Mouse (Mus musculus): ENCODE data around the gene Atp5b. TPM values are rescaled to one million over a fixed set of nuclear protein-coding genes. Genes with fewer than 3 reads are reported as not detected.

The Atp5b gene
- polyA plus RNA-seq, 1 experiment from 2014 or later: 2,704 TPM

DNA sequence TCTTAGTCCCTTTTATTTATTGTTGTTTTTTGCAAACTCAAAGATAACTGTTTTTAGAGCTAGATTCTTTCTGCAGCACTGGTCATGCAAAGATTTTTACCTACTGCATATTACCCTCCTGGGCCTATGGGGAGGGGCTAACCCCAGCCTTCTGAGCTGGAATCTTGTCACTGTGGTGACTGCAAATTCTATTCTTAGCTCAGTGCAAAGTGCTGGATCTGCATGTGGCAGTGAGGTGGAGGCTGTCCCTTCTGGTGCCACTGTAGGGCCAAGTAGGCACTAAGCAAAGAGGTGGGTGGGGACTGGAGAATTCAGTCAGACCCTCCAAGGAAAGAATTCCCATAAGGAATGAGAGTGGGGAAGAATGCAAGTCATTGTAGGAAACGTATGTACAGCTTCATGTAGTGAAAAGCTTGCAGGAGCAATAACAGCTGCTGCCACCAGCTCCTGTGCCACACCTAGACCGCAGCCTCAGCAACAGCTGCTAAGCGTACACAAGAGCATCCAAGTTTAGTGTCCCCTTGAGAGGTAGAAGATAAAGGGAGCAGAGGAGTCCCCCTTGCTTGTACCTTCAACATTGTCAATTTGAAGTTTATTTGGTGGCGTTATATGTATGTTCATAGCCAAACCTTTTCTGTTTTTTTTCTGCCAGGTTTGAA lies 27.2 kb downstream of the Atp5b start:
- Histone ChIP-seq H3K27ac (ENCODE audit: low read depth, low read length) (no peak overlapping the region), H3K9ac (ENCODE audit: low read depth, low read length) (no peak overlapping the region), H3K27me3 (replicated peaks; ENCODE audit: control insufficient read depth, insufficient read depth, low read length) (no peaks in the 10 kb centered on the region), H3K9me3 (ENCODE audit: control insufficient read depth, low read length) (no peaks in the 10 kb centered on the region), H3K4me3 (ENCODE audit: low read length) (no peak overlapping the region), H3K36me3 (ENCODE audit: control insufficient read depth, insufficient read depth, low read length) (peaks cover 39% of the 10 kb centered on the region), H3K4me2 (ENCODE audit: low read length) (no peak overlapping the region), H3K4me1 (ENCODE audit: control insufficient read depth, insufficient read depth, low read depth, low read length) (no peaks in the 10 kb centered on the region)
- no peak for ATAC-seq
- 90% methylated on average over 4 of the region's 4 CpGs for WGBS

DNA sequence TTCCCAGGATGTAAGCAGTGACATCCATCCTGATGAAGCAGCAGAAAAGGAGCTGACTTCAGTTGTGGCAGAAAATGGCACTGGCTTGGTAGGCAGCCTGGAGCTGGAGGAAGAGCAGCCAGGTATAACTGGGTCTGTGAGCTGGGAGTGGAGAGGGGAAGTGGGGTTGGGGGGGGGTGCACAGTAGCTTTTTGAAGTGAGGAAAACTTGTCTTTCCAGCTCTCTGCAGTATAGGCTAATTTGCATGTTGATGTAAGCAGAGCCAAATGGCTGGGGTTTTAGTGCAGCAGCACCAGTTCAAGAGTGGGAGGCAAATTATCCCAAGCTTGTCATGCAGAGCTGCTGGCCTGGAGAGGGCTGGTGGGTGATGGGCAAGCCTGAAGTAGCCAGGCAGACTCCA lies 28.2 kb downstream of the Atp5b start:
- H3K9me3 ChIP-seq (ENCODE audit: control insufficient read depth, low read length): no peaks in the 10 kb centered on the region
- H3K4me3 ChIP-seq (ENCODE audit: low read length): no peak overlapping the region
- H3K27ac ChIP-seq (ENCODE audit: low read depth, low read length): no peak overlapping the region
- no peak overlapping the region for H3K4me2 ChIP-seq (ENCODE audit: low read length)
- H3K4me1 ChIP-seq (ENCODE audit: control insufficient read depth, insufficient read depth, low read depth, low read length): no peaks in the 10 kb centered on the region
- H3K9ac ChIP-seq (ENCODE audit: low read depth, low read length): no peak overlapping the region
- H3K36me3 ChIP-seq (ENCODE audit: control insufficient read depth, insufficient read depth, low read length): peaks cover 47% of the 10 kb centered on the region
- no peak for ATAC-seq
- no peaks in the 10 kb centered on the region for H3K27me3 ChIP-seq (replicated peaks; ENCODE audit: control insufficient read depth, insufficient read depth, low read length)

DNA sequence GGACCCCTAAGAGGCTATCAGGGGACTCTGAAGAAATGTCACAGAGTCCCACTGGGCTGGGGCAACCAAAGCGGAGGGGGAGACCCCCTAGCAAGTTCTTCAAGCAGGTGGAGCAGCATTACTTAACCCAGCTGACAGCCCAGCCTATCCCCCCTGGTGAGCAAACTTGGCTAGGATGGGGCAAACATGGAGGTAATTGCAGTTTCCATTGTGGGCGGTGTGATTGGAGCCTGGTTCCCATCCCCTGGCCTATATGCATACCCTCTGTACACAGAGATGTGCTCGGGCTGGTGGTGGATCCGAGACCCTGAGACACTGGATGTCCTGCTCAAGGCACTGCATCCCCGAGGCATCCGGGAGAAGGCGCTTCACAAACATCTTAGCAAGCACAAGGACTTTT lies 40.8 kb downstream of the Atp5b start:
- Histone ChIP-seq H3K4me2 (ENCODE audit: low read length) (no peak overlapping the region), H3K9me3 (ENCODE audit: control insufficient read depth, low read length) (no peaks in the 10 kb centered on the region), H3K36me3 (ENCODE audit: control insufficient read depth, insufficient read depth, low read length) (peaks cover 70% of the 10 kb centered on the region), H3K4me1 (ENCODE audit: control insufficient read depth, insufficient read depth, low read depth, low read length) (no peaks in the 10 kb centered on the region), H3K4me3 (ENCODE audit: low read length) (no peak overlapping the region), H3K9ac (ENCODE audit: low read depth, low read length) (no peak overlapping the region), H3K27ac (ENCODE audit: low read depth, low read length) (no peak overlapping the region), H3K27me3 (replicated peaks; ENCODE audit: control insufficient read depth, insufficient read depth, low read length) (no peaks in the 10 kb centered on the region)
- WGBS: 94% methylated on average over 7 of the region's 7 CpGs
- ATAC-seq: no peak

DNA sequence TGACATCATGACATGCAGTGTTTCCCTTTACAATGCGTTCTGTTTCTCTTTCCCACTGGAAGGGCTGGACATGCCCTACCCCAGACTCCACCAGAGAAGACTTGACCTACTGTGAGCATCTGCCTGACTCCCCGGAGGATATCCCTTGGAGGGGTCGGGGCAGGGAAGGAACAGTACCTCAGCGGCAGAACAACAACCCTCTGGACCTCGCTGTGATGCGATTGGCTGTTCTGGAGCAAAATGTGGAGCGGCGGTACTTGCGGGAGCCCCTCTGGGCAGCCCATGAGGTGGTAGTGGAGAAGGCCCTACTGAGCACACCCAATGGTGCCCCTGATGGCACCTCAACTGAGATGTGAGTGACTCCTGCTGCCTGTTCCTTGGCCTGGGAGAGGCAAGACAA lies 41.8 kb downstream of the Atp5b start:
- no peak for ATAC-seq
- no peak overlapping the region for H3K27ac ChIP-seq (ENCODE audit: low read depth, low read length)
- H3K4me1 ChIP-seq (ENCODE audit: control insufficient read depth, insufficient read depth, low read depth, low read length): no peaks in the 10 kb centered on the region
- no peak overlapping the region for H3K9ac ChIP-seq (ENCODE audit: low read depth, low read length)
- WGBS: 95% methylated on average over 9 of the region's 9 CpGs
- H3K9me3 ChIP-seq (ENCODE audit: control insufficient read depth, low read length): no peaks in the 10 kb centered on the region
- H3K4me2 ChIP-seq (ENCODE audit: low read length): no peak overlapping the region
- no peak overlapping the region for H3K4me3 ChIP-seq (ENCODE audit: low read length)
- peaks cover 63% of the 10 kb centered on the region for H3K36me3 ChIP-seq (ENCODE audit: control insufficient read depth, insufficient read depth, low read length)
- H3K27me3 ChIP-seq (replicated peaks; ENCODE audit: control insufficient read depth, insufficient read depth, low read length): no peaks in the 10 kb centered on the region

DNA sequence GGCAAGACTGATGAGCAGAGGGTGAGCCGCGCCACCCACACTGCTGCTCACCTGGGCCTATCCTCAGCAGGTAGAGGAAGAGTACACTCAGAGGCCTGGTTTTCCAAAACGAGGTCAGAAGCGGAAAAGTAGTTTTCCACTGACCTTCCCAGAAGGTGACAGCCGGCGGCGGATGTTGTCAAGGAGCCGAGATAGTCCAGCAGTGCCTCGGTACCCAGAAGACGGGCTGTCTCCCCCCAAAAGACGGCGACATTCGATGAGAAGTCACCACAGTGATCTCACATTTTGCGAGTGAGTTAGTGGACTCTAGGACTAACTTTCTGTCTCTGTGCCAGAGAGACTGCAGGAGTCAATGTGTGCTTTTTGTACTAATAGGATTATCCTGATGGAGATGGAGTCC lies 42.9 kb downstream of the Atp5b start:
- Histone ChIP-seq H3K27ac (ENCODE audit: low read depth, low read length) (no peak overlapping the region), H3K4me3 (ENCODE audit: low read length) (no peak overlapping the region), H3K36me3 (ENCODE audit: control insufficient read depth, insufficient read depth, low read length) (peaks cover 59% of the 10 kb centered on the region), H3K4me2 (ENCODE audit: low read length) (no peak overlapping the region), H3K9me3 (ENCODE audit: control insufficient read depth, low read length) (no peaks in the 10 kb centered on the region), H3K27me3 (replicated peaks; ENCODE audit: control insufficient read depth, insufficient read depth, low read length) (no peaks in the 10 kb centered on the region), H3K9ac (ENCODE audit: low read depth, low read length) (no peak overlapping the region), H3K4me1 (ENCODE audit: control insufficient read depth, insufficient read depth, low read depth, low read length) (no peaks in the 10 kb centered on the region)
- 94% methylated on average over 14 of the region's 14 CpGs for WGBS
- no peak for ATAC-seq

DNA sequence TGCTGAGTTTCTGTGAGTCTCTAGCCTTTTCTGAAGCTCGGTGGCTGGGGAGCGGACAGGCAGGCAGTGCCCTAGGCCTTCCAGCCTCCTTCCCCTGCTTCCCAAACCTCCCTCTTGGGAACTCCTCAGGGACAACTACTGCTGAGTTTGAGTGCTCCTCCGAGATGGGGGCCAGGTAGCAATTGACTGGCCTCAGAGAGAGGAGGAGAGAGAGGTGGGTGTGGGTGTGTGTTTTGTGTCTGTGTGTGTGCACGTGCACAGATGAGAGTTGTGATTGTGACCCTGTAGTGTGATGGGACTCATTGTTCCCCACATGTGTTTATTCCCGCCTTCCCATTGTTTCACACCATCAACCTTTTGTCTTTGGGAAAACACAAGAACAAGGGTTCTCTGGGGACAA lies 44.4 kb downstream of the Atp5b start:
- WGBS: 70% methylated on average over 5 of the region's 5 CpGs
- Histone ChIP-seq H3K4me3 (ENCODE audit: low read length) (no peak overlapping the region), H3K9ac (ENCODE audit: low read depth, low read length) (no peak overlapping the region), H3K27me3 (replicated peaks; ENCODE audit: control insufficient read depth, insufficient read depth, low read length) (no peaks in the 10 kb centered on the region), H3K4me1 (ENCODE audit: control insufficient read depth, insufficient read depth, low read depth, low read length) (no peaks in the 10 kb centered on the region), H3K36me3 (ENCODE audit: control insufficient read depth, insufficient read depth, low read length) (peaks cover 51% of the 10 kb centered on the region), H3K4me2 (ENCODE audit: low read length) (no peak overlapping the region), H3K9me3 (ENCODE audit: control insufficient read depth, low read length) (no peaks in the 10 kb centered on the region), H3K27ac (ENCODE audit: low read depth, low read length) (no peak overlapping the region)
- no peak for ATAC-seq

DNA sequence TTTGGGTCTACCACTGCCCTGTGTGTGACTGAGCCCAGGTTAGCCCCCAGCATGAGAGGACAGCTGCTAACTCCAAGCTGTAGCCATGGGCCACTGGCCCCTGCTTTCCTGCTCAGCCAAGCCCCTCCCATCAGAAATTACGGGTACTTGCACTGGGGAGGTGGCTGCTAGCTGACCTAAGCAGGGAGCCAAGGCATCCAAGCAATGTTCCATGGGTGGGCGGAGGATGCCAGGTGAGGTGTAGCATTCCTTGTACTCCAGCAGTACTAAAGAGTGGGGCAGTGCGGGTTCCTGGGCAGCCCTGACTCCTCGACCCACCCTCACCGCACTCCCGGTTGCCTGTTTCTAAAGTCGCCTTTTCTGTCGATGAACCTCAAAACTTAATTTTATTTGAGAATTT lies 45.1 kb downstream of the Atp5b start:
- no peak overlapping the region for H3K4me2 ChIP-seq (ENCODE audit: low read length)
- H3K9ac ChIP-seq (ENCODE audit: low read depth, low read length): no peak overlapping the region
- no peak overlapping the region for H3K4me3 ChIP-seq (ENCODE audit: low read length)
- H3K4me1 ChIP-seq (ENCODE audit: control insufficient read depth, insufficient read depth, low read depth, low read length): no peaks in the 10 kb centered on the region
- WGBS: 89% methylated on average over 8 of the region's 8 CpGs
- H3K27me3 ChIP-seq (replicated peaks; ENCODE audit: control insufficient read depth, insufficient read depth, low read length): no peaks in the 10 kb centered on the region
- ATAC-seq: 0 out of 2 replicates have a peak, but pooled peaks have one; percentile 42
- no peak overlapping the region for H3K27ac ChIP-seq (ENCODE audit: low read depth, low read length)
- no peaks in the 10 kb centered on the region for H3K9me3 ChIP-seq (ENCODE audit: control insufficient read depth, low read length)
- peaks cover 46% of the 10 kb centered on the region for H3K36me3 ChIP-seq (ENCODE audit: control insufficient read depth, insufficient read depth, low read length)

DNA sequence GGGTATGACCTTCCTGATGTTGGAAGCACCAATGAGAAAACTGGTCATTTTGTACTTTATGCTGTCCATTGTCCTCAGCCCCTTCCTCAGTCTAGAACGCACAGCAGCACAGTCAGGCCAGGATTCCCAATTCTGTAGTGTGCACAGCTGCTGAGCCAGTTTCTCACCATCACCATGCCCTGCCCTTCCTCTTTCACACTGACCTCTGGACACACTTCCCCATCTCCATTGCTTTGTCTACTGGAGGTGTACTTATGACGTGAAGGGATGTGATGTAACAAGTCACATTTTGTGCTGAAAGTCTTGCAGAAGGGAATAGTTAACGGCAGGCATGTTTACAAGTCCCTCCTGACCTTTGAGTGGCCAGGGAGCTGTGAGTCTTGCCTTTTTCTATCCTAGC lies 48.2 kb downstream of the Atp5b start:
- H3K36me3 ChIP-seq (ENCODE audit: control insufficient read depth, insufficient read depth, low read length): peaks cover 16% of the 10 kb centered on the region
- peaks cover 3% of the 10 kb centered on the region for H3K4me1 ChIP-seq (ENCODE audit: control insufficient read depth, insufficient read depth, low read depth, low read length)
- 80% methylated on average over 3 of the region's 3 CpGs for WGBS
- H3K27me3 ChIP-seq (replicated peaks; ENCODE audit: control insufficient read depth, insufficient read depth, low read length): no peaks in the 10 kb centered on the region
- no peak overlapping the region for H3K9ac ChIP-seq (ENCODE audit: low read depth, low read length)
- no peak overlapping the region for H3K4me3 ChIP-seq (ENCODE audit: low read length)
- no peak for ATAC-seq
- H3K27ac ChIP-seq (ENCODE audit: low read depth, low read length): no peak overlapping the region
- H3K4me2 ChIP-seq (ENCODE audit: low read length): no peak overlapping the region
- no peaks in the 10 kb centered on the region for H3K9me3 ChIP-seq (ENCODE audit: control insufficient read depth, low read length)

DNA sequence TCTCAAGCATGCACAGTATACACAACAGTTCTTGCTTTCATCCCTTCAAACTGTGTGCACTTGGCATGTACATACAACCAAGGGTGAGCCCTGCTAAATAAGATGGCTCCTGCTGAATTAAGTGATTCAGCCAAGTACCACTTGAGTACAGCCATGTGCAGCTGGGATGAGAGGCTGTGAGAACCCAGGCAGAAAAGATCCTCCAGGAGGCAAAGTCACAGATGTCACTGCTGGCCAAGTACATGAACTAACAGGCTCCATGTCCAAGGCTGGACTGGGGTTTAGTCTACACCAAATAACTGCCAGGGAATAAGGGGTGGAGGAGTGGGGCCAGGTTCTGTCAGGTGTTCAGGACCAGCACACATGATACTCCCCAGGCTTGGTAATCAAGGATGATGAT lies 48.7 kb downstream of the Atp5b start:
- H3K4me1 ChIP-seq (ENCODE audit: control insufficient read depth, insufficient read depth, low read depth, low read length): peaks cover 3% of the 10 kb centered on the region
- no peaks in the 10 kb centered on the region for H3K27me3 ChIP-seq (replicated peaks; ENCODE audit: control insufficient read depth, insufficient read depth, low read length)
- peaks cover 12% of the 10 kb centered on the region for H3K36me3 ChIP-seq (ENCODE audit: control insufficient read depth, insufficient read depth, low read length)
- no peaks in the 10 kb centered on the region for H3K9me3 ChIP-seq (ENCODE audit: control insufficient read depth, low read length)
- no peak for ATAC-seq
- H3K9ac ChIP-seq (ENCODE audit: low read depth, low read length): no peak overlapping the region
- no peak overlapping the region for H3K4me3 ChIP-seq (ENCODE audit: low read length)
- H3K27ac ChIP-seq (ENCODE audit: low read depth, low read length): no peak overlapping the region
- H3K4me2 ChIP-seq (ENCODE audit: low read length): no peak overlapping the region
